Mouse (Mus musculus): ENCODE results near the gene Pttg1. TPM values are rescaled to one million over a fixed set of nuclear protein-coding genes. Genes with fewer than 3 reads are reported as not detected.

The Pttg1 gene
- polyA plus RNA-seq, 1 experiment from 2014 or later, result 27.0 TPM

- H3K36me3 ChIP-seq (ENCODE audit: control insufficient read depth, insufficient read depth), result peaks cover 22% of the 10 kb centered on the region
These were observed 23.9 kb upstream of the Pttg1 start for GRCm38 (mm10) chr11:43449916-43450315.

GRCm38 (mm10) chr11:43443183-43443582 is 17.1 kb upstream of the Pttg1 start:
- no peak overlapping the region for H3K9ac ChIP-seq (replicated peaks; ENCODE audit: low read depth, low read length)
- H3K27ac ChIP-seq (ENCODE audit: low read length), result no peak overlapping the region
- WGBS, result 96% methylated on average over 13 of the region's 13 CpGs
- no peak overlapping the region for H3K4me3 ChIP-seq (replicated peaks; ENCODE audit: low read length)
- H3K4me2 ChIP-seq (ENCODE audit: low read length), result no peak overlapping the region
- no peaks in the 10 kb centered on the region for H3K27me3 ChIP-seq (replicated peaks; ENCODE audit: control insufficient read depth, insufficient read depth, low read length)
- no peaks in the 10 kb centered on the region for H3K9me3 ChIP-seq (ENCODE audit: control insufficient read depth, low read length)
- ATAC-seq, result no peak
- peaks cover 77% of the 10 kb centered on the region for H3K36me3 ChIP-seq (ENCODE audit: control insufficient read depth, insufficient read depth)
- H3K4me1 ChIP-seq (replicated peaks; ENCODE audit: control insufficient read depth, insufficient read depth, low read length), result no peaks in the 10 kb centered on the region

More at GRCm38 (mm10) chr11:43449916-43450315, 23.9 kb upstream of the Pttg1 start:
- Histone ChIP-seq H3K4me2 (ENCODE audit: low read length) (no peak overlapping the region), H3K27me3 (replicated peaks; ENCODE audit: control insufficient read depth, insufficient read depth, low read length) (no peaks in the 10 kb centered on the region), H3K9ac (replicated peaks; ENCODE audit: low read depth, low read length) (no peak overlapping the region), H3K9me3 (ENCODE audit: control insufficient read depth, low read length) (no peaks in the 10 kb centered on the region), H3K27ac (ENCODE audit: low read length) (no peak overlapping the region), H3K4me3 (replicated peaks; ENCODE audit: low read length) (no peak overlapping the region), H3K4me1 (replicated peaks; ENCODE audit: control insufficient read depth, insufficient read depth, low read length) (no peaks in the 10 kb centered on the region)
- 86% methylated on average over 2 of the region's 2 CpGs for WGBS
- no peak for ATAC-seq

GRCm38 (mm10) chr11:43441121-43441520 is 15.1 kb upstream of the Pttg1 start:
- Histone ChIP-seq H3K9ac (replicated peaks; ENCODE audit: low read depth, low read length) (no peak overlapping the region), H3K4me1 (replicated peaks; ENCODE audit: control insufficient read depth, insufficient read depth, low read length) (no peaks in the 10 kb centered on the region), H3K36me3 (ENCODE audit: control insufficient read depth, insufficient read depth) (peaks cover 74% of the 10 kb centered on the region), H3K9me3 (ENCODE audit: control insufficient read depth, low read length) (no peaks in the 10 kb centered on the region), H3K27ac (ENCODE audit: low read length) (no peak overlapping the region), H3K4me2 (ENCODE audit: low read length) (no peak overlapping the region), H3K4me3 (replicated peaks; ENCODE audit: low read length) (no peak overlapping the region), H3K27me3 (replicated peaks; ENCODE audit: control insufficient read depth, insufficient read depth, low read length) (no peaks in the 10 kb centered on the region)
- no peak for ATAC-seq
- WGBS, result 96% methylated on average over 10 of the region's 10 CpGs

- Histone ChIP-seq H3K27ac (ENCODE audit: low read length) (no peak overlapping the region), H3K4me3 (replicated peaks; ENCODE audit: low read length) (peak overlapping the region; percentile 72), H3K36me3 (ENCODE audit: control insufficient read depth, insufficient read depth) (peaks cover 12% of the 10 kb centered on the region), H3K9ac (replicated peaks; ENCODE audit: low read depth, low read length) (peak overlapping the region; percentile 82), H3K4me2 (ENCODE audit: low read length) (peak overlapping the region; percentile 80), H3K4me1 (replicated peaks; ENCODE audit: control insufficient read depth, insufficient read depth, low read length) (peaks cover 12% of the 10 kb centered on the region), H3K9me3 (ENCODE audit: control insufficient read depth, low read length) (no peaks in the 10 kb centered on the region), H3K27me3 (replicated peaks; ENCODE audit: control insufficient read depth, insufficient read depth, low read length) (no peaks in the 10 kb centered on the region)
- 5% methylated on average over 9 of the region's 9 CpGs for WGBS
- peak; percentile 46 for ATAC-seq
These were observed 8.0 kb upstream of the Pttg1 start for GRCm38 (mm10) chr11:43434024-43434407.

GRCm38 (mm10) chr11:43433254-43434023 is 7.4 kb upstream of the Pttg1 start, which contains the start of gene Slu7:
Slu7 (plus strand) TSS chr11:43433744.
- Histone ChIP-seq H3K27ac (ENCODE audit: low read length) (no peak within 1 kb of the TSS), H3K9me3 (ENCODE audit: control insufficient read depth, low read length) (no peaks in the 10 kb centered on the region), H3K4me3 (replicated peaks; ENCODE audit: low read length) (peak within 1 kb of the TSS; percentile 72), H3K36me3 (ENCODE audit: control insufficient read depth, insufficient read depth) (peaks cover 8% of the 10 kb centered on the region), H3K4me2 (ENCODE audit: low read length) (peak within 1 kb of the TSS; percentile 80), H3K4me1 (replicated peaks; ENCODE audit: control insufficient read depth, insufficient read depth, low read length) (peaks cover 12% of the 10 kb centered on the region), H3K27me3 (replicated peaks; ENCODE audit: control insufficient read depth, insufficient read depth, low read length) (no peaks in the 10 kb centered on the region), H3K9ac (replicated peaks; ENCODE audit: low read depth, low read length) (peak within 1 kb of the TSS; percentile 82)
- peak; percentile 91 for ATAC-seq
- WGBS, result 8% methylated on average over 38 of the region's 38 CpGs

GRCm38 (mm10) chr11:43426414-43426884 is 398 bp upstream of the Pttg1 start:
- ATAC-seq, result peak; percentile 43; the same call in 1 of the 2 replicates
- peak overlapping the region; percentile 53 for H3K4me3 ChIP-seq (replicated peaks; ENCODE audit: low read length)
- H3K4me2 ChIP-seq (ENCODE audit: low read length), result peak overlapping the region; percentile 50
- H3K9ac ChIP-seq (replicated peaks; ENCODE audit: low read depth, low read length), result no peak overlapping the region
- peaks cover 4% of the 10 kb centered on the region; the same call in 1 of the 2 replicates for H3K4me1 ChIP-seq (replicated peaks; ENCODE audit: control insufficient read depth, insufficient read depth, low read length)
- no peaks in the 10 kb centered on the region for H3K9me3 ChIP-seq (ENCODE audit: control insufficient read depth, low read length)
- H3K36me3 ChIP-seq (ENCODE audit: control insufficient read depth, insufficient read depth), result no peaks in the 10 kb centered on the region
- H3K27ac ChIP-seq (ENCODE audit: low read length), result no peak overlapping the region
- H3K27me3 ChIP-seq (replicated peaks; ENCODE audit: control insufficient read depth, insufficient read depth, low read length), result no peaks in the 10 kb centered on the region
- WGBS, result 17% methylated on average over 7 of the region's 7 CpGs

- H3K9me3 ChIP-seq (ENCODE audit: control insufficient read depth, low read length), result no peaks in the 10 kb centered on the region
- 95% methylated on average over 9 of the region's 9 CpGs for WGBS
- H3K4me1 ChIP-seq (replicated peaks; ENCODE audit: control insufficient read depth, insufficient read depth, low read length), result peaks cover 4% of the 10 kb centered on the region; the same call in 1 of the 2 replicates
- no peak overlapping the region for H3K27ac ChIP-seq (ENCODE audit: low read length)
- no peaks in the 10 kb centered on the region for H3K36me3 ChIP-seq (ENCODE audit: control insufficient read depth, insufficient read depth)
- no peak overlapping the region for H3K9ac ChIP-seq (replicated peaks; ENCODE audit: low read depth, low read length)
- ATAC-seq, result 0 out of 2 replicates have a peak, but pooled peaks have one; percentile 7
- H3K4me3 ChIP-seq (replicated peaks; ENCODE audit: low read length), result no peak overlapping the region
- H3K4me2 ChIP-seq (ENCODE audit: low read length), result no peak overlapping the region
- H3K27me3 ChIP-seq (replicated peaks; ENCODE audit: control insufficient read depth, insufficient read depth, low read length), result no peaks in the 10 kb centered on the region
These were observed 813 bp downstream of the Pttg1 start for GRCm38 (mm10) chr11:43425166-43425709.

GRCm38 (mm10) chr11:43424386-43424785 is 1.7 kb downstream of the Pttg1 start:
- 82% methylated on average over 5 of the region's 5 CpGs for WGBS
- Histone ChIP-seq H3K4me3 (replicated peaks; ENCODE audit: low read length) (no peak overlapping the region), H3K4me2 (ENCODE audit: low read length) (no peak overlapping the region), H3K4me1 (replicated peaks; ENCODE audit: control insufficient read depth, insufficient read depth, low read length) (peaks cover 4% of the 10 kb centered on the region; the same call in 1 of the 2 replicates), H3K9ac (replicated peaks; ENCODE audit: low read depth, low read length) (no peak overlapping the region), H3K36me3 (ENCODE audit: control insufficient read depth, insufficient read depth) (no peaks in the 10 kb centered on the region), H3K9me3 (ENCODE audit: control insufficient read depth, low read length) (no peaks in the 10 kb centered on the region), H3K27me3 (replicated peaks; ENCODE audit: control insufficient read depth, insufficient read depth, low read length) (no peaks in the 10 kb centered on the region), H3K27ac (ENCODE audit: low read length) (no peak overlapping the region)
- ATAC-seq, result no peak

GRCm38 (mm10) chr11:43417201-43417600 is 8.8 kb downstream of the Pttg1 start:
- H3K9me3 ChIP-seq (ENCODE audit: control insufficient read depth, low read length), result no peaks in the 10 kb centered on the region
- 54% methylated on average over 7 of the region's 7 CpGs for WGBS
- ATAC-seq, result no peak
- no peaks in the 10 kb centered on the region for H3K4me1 ChIP-seq (replicated peaks; ENCODE audit: control insufficient read depth, insufficient read depth, low read length)
- H3K9ac ChIP-seq (replicated peaks; ENCODE audit: low read depth, low read length), result no peak overlapping the region
- no peaks in the 10 kb centered on the region for H3K36me3 ChIP-seq (ENCODE audit: control insufficient read depth, insufficient read depth)
- H3K4me3 ChIP-seq (replicated peaks; ENCODE audit: low read length), result no peak overlapping the region
- H3K27me3 ChIP-seq (replicated peaks; ENCODE audit: control insufficient read depth, insufficient read depth, low read length), result no peaks in the 10 kb centered on the region
- no peak overlapping the region for H3K4me2 ChIP-seq (ENCODE audit: low read length)
- H3K27ac ChIP-seq (ENCODE audit: low read length), result no peak overlapping the region
